Mouse (Mus musculus): ENCODE measurements around the gene Cyfip2. TPM values are rescaled to one million over a fixed set of nuclear protein-coding genes. Genes with fewer than 3 reads are reported as not detected.
A peak's percentile ranks its signal among the peaks of the same experiment; 100 is the strongest.

Cyfip2 gene
- polyA plus RNA-seq, 1 experiment from 2014 or later: 13.4 TPM

GRCm38 (mm10) chr11:46216669-46217068 is 96.0 kb downstream of the Cyfip2 start:
- Histone ChIP-seq H3K4me1 (ENCODE audit: control insufficient read depth, insufficient read depth, low read length) (peaks cover 30% of the 10 kb centered on the region), H3K27ac (ENCODE audit: low read length) (no peak overlapping the region), H3K36me3 (ENCODE audit: control insufficient read depth, insufficient read depth, low read length) (no peaks in the 10 kb centered on the region), H3K4me3 (ENCODE audit: low read depth, low read length) (no peak overlapping the region), H3K4me2 (replicated peaks; ENCODE audit: low read depth, low read length) (no peak overlapping the region), H3K27me3 (ENCODE audit: control insufficient read depth, insufficient read depth, low read length) (no peaks in the 10 kb centered on the region), H3K9me3 (ENCODE audit: control insufficient read depth, low read depth, low read length) (no peaks in the 10 kb centered on the region), H3K9ac (replicated peaks; ENCODE audit: low read depth, low read length) (no peak overlapping the region)
- no peak for ATAC-seq (ENCODE audit: insufficient number of reproducible peaks, insufficient read depth, low FRiP score, low read depth)
- WGBS: 72% methylated on average over 7 of the region's 7 CpGs

DNA sequence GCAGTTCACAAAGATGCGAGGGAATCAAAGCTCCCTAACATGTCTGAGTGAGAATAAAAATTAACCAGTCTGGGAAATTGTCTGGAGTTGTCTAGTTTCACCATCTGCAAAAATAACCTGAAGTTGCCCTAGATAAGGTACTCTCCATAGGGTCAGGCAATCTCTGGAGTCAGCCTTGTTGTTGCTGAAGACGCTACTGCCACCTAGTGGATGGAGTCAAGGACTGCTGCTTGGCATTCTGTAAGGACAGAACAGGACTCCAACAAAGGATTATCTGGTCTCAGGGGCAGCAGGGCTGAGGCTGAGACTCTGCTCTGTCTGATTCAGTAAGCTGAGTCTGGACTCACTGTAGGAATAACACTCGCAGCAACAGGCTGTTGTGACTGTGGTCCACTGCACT is 97.3 kb downstream of the Cyfip2 start:
- no peak overlapping the region for H3K4me3 ChIP-seq (ENCODE audit: low read depth, low read length)
- H3K27me3 ChIP-seq (ENCODE audit: control insufficient read depth, insufficient read depth, low read length): no peaks in the 10 kb centered on the region
- H3K9me3 ChIP-seq (ENCODE audit: control insufficient read depth, low read depth, low read length): no peaks in the 10 kb centered on the region
- no peak overlapping the region for H3K9ac ChIP-seq (replicated peaks; ENCODE audit: low read depth, low read length)
- peak overlapping the region; percentile 99 for H3K27ac ChIP-seq (ENCODE audit: low read length)
- ATAC-seq (ENCODE audit: insufficient number of reproducible peaks, insufficient read depth, low FRiP score, low read depth): peak; percentile 59; the same call in 1 of the 2 replicates
- peaks cover 33% of the 10 kb centered on the region for H3K4me1 ChIP-seq (ENCODE audit: control insufficient read depth, insufficient read depth, low read length)
- no peaks in the 10 kb centered on the region for H3K36me3 ChIP-seq (ENCODE audit: control insufficient read depth, insufficient read depth, low read length)
- H3K4me2 ChIP-seq (replicated peaks; ENCODE audit: low read depth, low read length): no peak overlapping the region
- WGBS: 11% methylated on average over 3 of the region's 3 CpGs

GRCm38 (mm10) chr11:46214368-46215230 is 98.1 kb downstream of the Cyfip2 start:
- peak; percentile 28; the same call in 1 of the 2 replicates for ATAC-seq (ENCODE audit: insufficient number of reproducible peaks, insufficient read depth, low FRiP score, low read depth)
- Histone ChIP-seq H3K4me2 (replicated peaks; ENCODE audit: low read depth, low read length) (no peak overlapping the region), H3K9ac (replicated peaks; ENCODE audit: low read depth, low read length) (0 out of 2 replicates have a peak overlapping the region, but pooled peaks have one; percentile 21), H3K9me3 (ENCODE audit: control insufficient read depth, low read depth, low read length) (no peaks in the 10 kb centered on the region), H3K27ac (ENCODE audit: low read length) (peak overlapping the region; percentile 99), H3K36me3 (ENCODE audit: control insufficient read depth, insufficient read depth, low read length) (no peaks in the 10 kb centered on the region), H3K27me3 (ENCODE audit: control insufficient read depth, insufficient read depth, low read length) (no peaks in the 10 kb centered on the region), H3K4me1 (ENCODE audit: control insufficient read depth, insufficient read depth, low read length) (peaks cover 33% of the 10 kb centered on the region), H3K4me3 (ENCODE audit: low read depth, low read length) (no peak overlapping the region)
- WGBS: 19% methylated on average over 14 of the region's 14 CpGs

GRCm38 (mm10) chr11:46213844-46214243 is 98.8 kb downstream of the Cyfip2 start:
- Histone ChIP-seq H3K27ac (ENCODE audit: low read length) (peak overlapping the region; percentile 99), H3K36me3 (ENCODE audit: control insufficient read depth, insufficient read depth, low read length) (no peaks in the 10 kb centered on the region), H3K27me3 (ENCODE audit: control insufficient read depth, insufficient read depth, low read length) (no peaks in the 10 kb centered on the region), H3K9ac (replicated peaks; ENCODE audit: low read depth, low read length) (no peak overlapping the region), H3K4me2 (replicated peaks; ENCODE audit: low read depth, low read length) (no peak overlapping the region), H3K9me3 (ENCODE audit: control insufficient read depth, low read depth, low read length) (no peaks in the 10 kb centered on the region), H3K4me3 (ENCODE audit: low read depth, low read length) (no peak overlapping the region), H3K4me1 (ENCODE audit: control insufficient read depth, insufficient read depth, low read length) (peaks cover 33% of the 10 kb centered on the region)
- 28% methylated on average over 5 of the region's 5 CpGs for WGBS
- peak; percentile 82; the same call in 1 of the 2 replicates for ATAC-seq (ENCODE audit: insufficient number of reproducible peaks, insufficient read depth, low FRiP score, low read depth)

DNA sequence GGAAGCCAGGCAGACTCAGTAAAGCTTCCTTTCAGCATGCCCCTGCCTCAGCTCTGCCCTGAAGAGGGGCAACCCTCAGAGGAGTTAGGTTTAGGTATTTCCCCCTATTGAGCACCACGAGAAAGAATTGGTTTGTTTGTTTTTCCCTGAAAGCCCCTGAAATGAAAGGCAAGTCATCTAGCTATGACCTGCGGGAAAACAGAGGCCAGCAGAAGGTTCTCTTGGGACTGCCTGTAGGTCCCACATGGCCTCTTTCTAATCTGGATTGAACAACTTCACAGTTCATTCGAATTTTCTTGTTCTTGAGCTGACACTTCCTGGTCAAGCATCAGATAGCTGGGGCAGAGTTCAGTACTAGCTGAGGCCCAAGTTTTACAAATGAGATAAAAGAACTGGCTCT is 100.8 kb downstream of the Cyfip2 start:
- ATAC-seq (ENCODE audit: insufficient number of reproducible peaks, insufficient read depth, low FRiP score, low read depth): no peak
- peak overlapping the region; percentile 99 for H3K27ac ChIP-seq (ENCODE audit: low read length)
- H3K4me1 ChIP-seq (ENCODE audit: control insufficient read depth, insufficient read depth, low read length): peaks cover 33% of the 10 kb centered on the region
- H3K36me3 ChIP-seq (ENCODE audit: control insufficient read depth, insufficient read depth, low read length): no peaks in the 10 kb centered on the region; the same call in 1 of the 2 replicates
- 20% methylated on average over 3 of the region's 3 CpGs for WGBS
- H3K4me3 ChIP-seq (ENCODE audit: low read depth, low read length): no peak overlapping the region
- H3K27me3 ChIP-seq (ENCODE audit: control insufficient read depth, insufficient read depth, low read length): no peaks in the 10 kb centered on the region
- H3K9ac ChIP-seq (replicated peaks; ENCODE audit: low read depth, low read length): no peak overlapping the region
- no peaks in the 10 kb centered on the region for H3K9me3 ChIP-seq (ENCODE audit: control insufficient read depth, low read depth, low read length)
- H3K4me2 ChIP-seq (replicated peaks; ENCODE audit: low read depth, low read length): no peak overlapping the region

DNA sequence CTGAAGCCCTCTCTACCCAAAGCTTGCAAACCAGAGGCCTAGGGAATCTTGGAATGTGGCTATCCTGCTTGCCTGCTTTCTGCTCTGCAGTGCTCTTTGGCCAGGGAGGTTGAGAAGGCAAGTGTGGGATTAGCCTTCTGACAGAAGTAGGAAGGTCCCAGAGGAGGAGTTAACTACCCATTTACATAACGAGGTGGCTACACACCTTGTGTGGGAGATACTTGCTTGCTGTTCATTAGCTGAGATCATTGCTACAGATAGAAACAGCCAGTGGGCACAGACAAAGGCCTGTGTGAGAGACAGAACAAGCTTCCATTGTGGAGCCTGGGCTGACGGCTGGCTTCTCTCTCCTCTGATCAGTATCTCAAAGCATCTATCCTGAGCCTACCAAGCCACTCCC is 102.8 kb downstream of the Cyfip2 start:
- WGBS: 51% methylated on average over 2 of the region's 2 CpGs
- no peaks in the 10 kb centered on the region; the same call in 1 of the 2 replicates for H3K36me3 ChIP-seq (ENCODE audit: control insufficient read depth, insufficient read depth, low read length)
- no peak for ATAC-seq (ENCODE audit: insufficient number of reproducible peaks, insufficient read depth, low FRiP score, low read depth)
- no peak overlapping the region for H3K4me2 ChIP-seq (replicated peaks; ENCODE audit: low read depth, low read length)
- H3K9ac ChIP-seq (replicated peaks; ENCODE audit: low read depth, low read length): no peak overlapping the region
- H3K27ac ChIP-seq (ENCODE audit: low read length): no peak overlapping the region
- peaks cover 30% of the 10 kb centered on the region for H3K4me1 ChIP-seq (ENCODE audit: control insufficient read depth, insufficient read depth, low read length)
- H3K9me3 ChIP-seq (ENCODE audit: control insufficient read depth, low read depth, low read length): no peaks in the 10 kb centered on the region
- no peak overlapping the region for H3K4me3 ChIP-seq (ENCODE audit: low read depth, low read length)
- H3K27me3 ChIP-seq (ENCODE audit: control insufficient read depth, insufficient read depth, low read length): no peaks in the 10 kb centered on the region

DNA sequence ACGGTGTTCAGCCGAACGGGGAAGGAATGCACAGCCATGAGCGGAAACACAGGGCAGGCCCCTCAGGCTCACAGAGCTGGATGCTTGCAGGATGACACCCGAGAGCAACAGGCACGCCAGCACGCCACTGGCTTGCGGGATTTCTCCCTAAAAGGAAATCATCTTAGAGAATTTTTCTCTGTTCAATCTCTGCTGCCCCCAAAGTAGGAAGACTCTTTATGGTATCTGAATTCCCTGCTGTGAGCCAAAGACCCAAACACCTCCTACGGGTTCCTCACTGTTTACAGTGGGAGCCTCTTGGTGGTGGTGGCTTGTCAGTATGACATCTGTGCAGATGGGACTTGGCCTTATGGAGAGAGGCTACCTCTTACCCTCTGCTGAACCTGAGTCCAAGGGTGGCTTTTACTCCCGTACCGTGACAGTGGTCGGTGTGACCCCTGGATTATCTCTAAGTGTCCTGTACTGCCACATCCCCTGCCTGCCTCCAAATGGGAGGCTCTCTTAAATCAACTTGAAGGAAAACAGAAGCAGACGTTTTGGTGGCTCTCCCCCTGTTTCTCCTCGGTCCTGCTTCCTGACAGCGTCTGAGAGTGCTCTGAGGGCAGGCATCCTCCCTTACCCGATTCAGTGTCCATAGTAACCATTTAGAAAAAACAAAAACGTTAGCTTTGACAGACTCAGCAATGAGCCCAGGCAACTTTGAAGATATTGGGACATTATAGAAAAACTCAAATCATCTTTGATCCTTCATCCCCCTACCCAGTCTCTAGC is 106.8 kb downstream of the Cyfip2 start:
- 41% methylated on average over 17 of the region's 17 CpGs for WGBS
- ATAC-seq (ENCODE audit: insufficient number of reproducible peaks, insufficient read depth, low FRiP score, low read depth): peak; percentile 26; the same call in 1 of the 2 replicates
- H3K27ac ChIP-seq (ENCODE audit: low read length): peak overlapping the region; percentile 85

GRCm38 (mm10) chr11:46204841-46205240 is 107.8 kb downstream of the Cyfip2 start:
- ATAC-seq (ENCODE audit: insufficient number of reproducible peaks, insufficient read depth, low FRiP score, low read depth): no peak
- peak overlapping the region; percentile 85 for H3K27ac ChIP-seq (ENCODE audit: low read length)

More for the DNA sequence above, 106.8 kb downstream of the Cyfip2 start:
- H3K4me1 ChIP-seq (ENCODE audit: control insufficient read depth, insufficient read depth, low read length): peaks cover 13% of the 10 kb centered on the region; the same call in 1 of the 2 replicates
- no peak overlapping the region for H3K4me3 ChIP-seq (ENCODE audit: low read depth, low read length)
- H3K27me3 ChIP-seq (ENCODE audit: control insufficient read depth, insufficient read depth, low read length): no peaks in the 10 kb centered on the region
- H3K4me2 ChIP-seq (replicated peaks; ENCODE audit: low read depth, low read length): no peak overlapping the region
- H3K9me3 ChIP-seq (ENCODE audit: control insufficient read depth, low read depth, low read length): no peaks in the 10 kb centered on the region
- H3K9ac ChIP-seq (replicated peaks; ENCODE audit: low read depth, low read length): no peak overlapping the region
- no peaks in the 10 kb centered on the region; the same call in 1 of the 2 replicates for H3K36me3 ChIP-seq (ENCODE audit: control insufficient read depth, insufficient read depth, low read length)

More at GRCm38 (mm10) chr11:46204841-46205240, 107.8 kb downstream of the Cyfip2 start:
- Histone ChIP-seq H3K4me1 (ENCODE audit: control insufficient read depth, insufficient read depth, low read length) (peaks cover 13% of the 10 kb centered on the region; the same call in 1 of the 2 replicates), H3K9ac (replicated peaks; ENCODE audit: low read depth, low read length) (no peak overlapping the region), H3K4me2 (replicated peaks; ENCODE audit: low read depth, low read length) (no peak overlapping the region), H3K27me3 (ENCODE audit: control insufficient read depth, insufficient read depth, low read length) (no peaks in the 10 kb centered on the region), H3K9me3 (ENCODE audit: control insufficient read depth, low read depth, low read length) (no peaks in the 10 kb centered on the region), H3K4me3 (ENCODE audit: low read depth, low read length) (no peak overlapping the region), H3K36me3 (ENCODE audit: control insufficient read depth, insufficient read depth, low read length) (no peaks in the 10 kb centered on the region; the same call in 1 of the 2 replicates)
- 85% methylated on average over 9 of the region's 9 CpGs for whole genome bisulfite sequencing

Measured in stomach, embryonic 14.5 days (tissue).